Mouse (Mus musculus): Measurements from ENCODE around the gene Isyna1. TPM values are rescaled to one million over a fixed set of nuclear protein-coding genes. Genes with fewer than 3 reads are reported as not detected.

Isyna1 gene
- polyA plus RNA-seq, 1 experiment from 2014 or later = 86.0 TPM

GRCm38 (mm10) chr8:70609368-70609848 lies 15.2 kb downstream of the Isyna1 start:
- WGBS (ENCODE audit: insufficient replicate concordance) = under 1% methylated on average over 37 of the region's 39 CpGs
- peak; percentile 70 for ATAC-seq (replicated peaks; ENCODE audit: insufficient number of reproducible peaks, low FRiP score, low TSS enrichment)
- H3K27me3 ChIP-seq (ENCODE audit: control insufficient read depth, insufficient read depth, low read length) = no peaks in the 10 kb centered on the region
- peak overlapping the region; percentile 86 for H3K9ac ChIP-seq (ENCODE audit: low read depth, low read length)
- H3K4me3 ChIP-seq (ENCODE audit: low read depth, low read length) = peak overlapping the region; percentile 58
- no peaks in the 10 kb centered on the region for H3K36me3 ChIP-seq (ENCODE audit: control insufficient read depth, insufficient read depth, low read length)
- H3K4me1 ChIP-seq (ENCODE audit: control insufficient read depth, insufficient read depth, low read length) = peaks cover 24% of the 10 kb centered on the region
- H3K27ac ChIP-seq (ENCODE audit: low read depth, low read length) = peak overlapping the region; percentile 99
- H3K9me3 ChIP-seq (replicated peaks; ENCODE audit: control insufficient read depth, low read length) = no peaks in the 10 kb centered on the region
- peak overlapping the region; percentile 100 for H3K4me2 ChIP-seq

- H3K9me3 ChIP-seq (replicated peaks; ENCODE audit: control insufficient read depth, low read length) = no peaks in the 10 kb centered on the region
- H3K36me3 ChIP-seq (ENCODE audit: control insufficient read depth, insufficient read depth, low read length) = no peaks in the 10 kb centered on the region
- 1% methylated on average over 43 of the region's 45 CpGs for WGBS (ENCODE audit: insufficient replicate concordance)
- H3K9ac ChIP-seq (ENCODE audit: low read depth, low read length) = peak overlapping the region; percentile 86
- no peaks in the 10 kb centered on the region for H3K27me3 ChIP-seq (ENCODE audit: control insufficient read depth, insufficient read depth, low read length)
- H3K4me1 ChIP-seq (ENCODE audit: control insufficient read depth, insufficient read depth, low read length) = peaks cover 24% of the 10 kb centered on the region
- ATAC-seq (replicated peaks; ENCODE audit: insufficient number of reproducible peaks, low FRiP score, low TSS enrichment) = peak; percentile 62
- peak overlapping the region; percentile 99 for H3K27ac ChIP-seq (ENCODE audit: low read depth, low read length)
- peak overlapping the region; percentile 58 for H3K4me3 ChIP-seq (ENCODE audit: low read depth, low read length)
- peak overlapping the region; percentile 100 for H3K4me2 ChIP-seq
Measured at GRCm38 (mm10) chr8:70609849-70610795, 15.9 kb downstream of the Isyna1 start.

GRCm38 (mm10) chr8:70610796-70611771 lies 16.9 kb downstream of the Isyna1 start:
- no peaks in the 10 kb centered on the region for H3K9me3 ChIP-seq (replicated peaks; ENCODE audit: control insufficient read depth, low read length)
- H3K9ac ChIP-seq (ENCODE audit: low read depth, low read length) = peak overlapping the region; percentile 86
- H3K4me3 ChIP-seq (ENCODE audit: low read depth, low read length) = peak overlapping the region; percentile 58
- H3K27ac ChIP-seq (ENCODE audit: low read depth, low read length) = peak overlapping the region; percentile 99
- H3K4me2 ChIP-seq = peak overlapping the region; percentile 100
- WGBS (ENCODE audit: insufficient replicate concordance) = under 1% methylated on average over 54 of the region's 54 CpGs
- H3K4me1 ChIP-seq (ENCODE audit: control insufficient read depth, insufficient read depth, low read length) = peaks cover 21% of the 10 kb centered on the region
- no peak for ATAC-seq (replicated peaks; ENCODE audit: insufficient number of reproducible peaks, low FRiP score, low TSS enrichment)
- no peaks in the 10 kb centered on the region for H3K27me3 ChIP-seq (ENCODE audit: control insufficient read depth, insufficient read depth, low read length)
- no peaks in the 10 kb centered on the region for H3K36me3 ChIP-seq (ENCODE audit: control insufficient read depth, insufficient read depth, low read length)

- no peak for ATAC-seq (replicated peaks; ENCODE audit: insufficient number of reproducible peaks, low FRiP score, low TSS enrichment)
Measured at GRCm38 (mm10) chr8:70611849-70612248, 17.7 kb downstream of the Isyna1 start.

GRCm38 (mm10) chr8:70613763-70614162 lies 19.6 kb downstream of the Isyna1 start:
- Histone ChIP-seq H3K27me3 (ENCODE audit: control insufficient read depth, insufficient read depth, low read length) (peaks cover 4% of the 10 kb centered on the region; the same call in 1 of the 2 replicates), H3K4me3 (ENCODE audit: low read depth, low read length) (no peak overlapping the region), H3K4me1 (ENCODE audit: control insufficient read depth, insufficient read depth, low read length) (peaks cover 18% of the 10 kb centered on the region), H3K27ac (ENCODE audit: low read depth, low read length) (no peak overlapping the region), H3K4me2 (no peak overlapping the region), H3K9ac (ENCODE audit: low read depth, low read length) (no peak overlapping the region), H3K9me3 (replicated peaks; ENCODE audit: control insufficient read depth, low read length) (no peaks in the 10 kb centered on the region), H3K36me3 (ENCODE audit: control insufficient read depth, insufficient read depth, low read length) (no peaks in the 10 kb centered on the region)
- 28% methylated on average over 1 of the region's 1 CpGs for WGBS (ENCODE audit: insufficient replicate concordance)
- no peak for ATAC-seq (replicated peaks; ENCODE audit: insufficient number of reproducible peaks, low FRiP score, low TSS enrichment)

More at GRCm38 (mm10) chr8:70611849-70612248, 17.7 kb downstream of the Isyna1 start:
- Histone ChIP-seq H3K4me3 (ENCODE audit: low read depth, low read length) (peak overlapping the region; percentile 58), H3K9me3 (replicated peaks; ENCODE audit: control insufficient read depth, low read length) (no peaks in the 10 kb centered on the region), H3K36me3 (ENCODE audit: control insufficient read depth, insufficient read depth, low read length) (no peaks in the 10 kb centered on the region), H3K9ac (ENCODE audit: low read depth, low read length) (peak overlapping the region; percentile 73; the same call in 1 of the 2 replicates), H3K4me1 (ENCODE audit: control insufficient read depth, insufficient read depth, low read length) (peaks cover 21% of the 10 kb centered on the region), H3K27ac (ENCODE audit: low read depth, low read length) (peak overlapping the region; percentile 54; the same call in 1 of the 2 replicates), H3K4me2 (peak overlapping the region; percentile 100), H3K27me3 (ENCODE audit: control insufficient read depth, insufficient read depth, low read length) (no peaks in the 10 kb centered on the region)
- 2% methylated on average over 6 of the region's 6 CpGs for WGBS (ENCODE audit: insufficient replicate concordance)

- Histone ChIP-seq H3K27ac (ENCODE audit: low read depth, low read length) (no peak overlapping the region), H3K4me1 (ENCODE audit: control insufficient read depth, insufficient read depth, low read length) (peaks cover 16% of the 10 kb centered on the region), H3K9me3 (replicated peaks; ENCODE audit: control insufficient read depth, low read length) (no peaks in the 10 kb centered on the region), H3K4me2 (no peak overlapping the region), H3K27me3 (ENCODE audit: control insufficient read depth, insufficient read depth, low read length) (peaks cover 4% of the 10 kb centered on the region; the same call in 1 of the 2 replicates), H3K4me3 (ENCODE audit: low read depth, low read length) (no peak overlapping the region), H3K9ac (ENCODE audit: low read depth, low read length) (no peak overlapping the region), H3K36me3 (ENCODE audit: control insufficient read depth, insufficient read depth, low read length) (no peaks in the 10 kb centered on the region)
- no peak for ATAC-seq (replicated peaks; ENCODE audit: insufficient number of reproducible peaks, low FRiP score, low TSS enrichment)
- 76% methylated on average over 5 of the region's 5 CpGs for WGBS (ENCODE audit: insufficient replicate concordance)
Measured at GRCm38 (mm10) chr8:70614469-70614868, 20.3 kb downstream of the Isyna1 start.

GRCm38 (mm10) chr8:70615281-70615680 lies 21.1 kb downstream of the Isyna1 start:
- Histone ChIP-seq H3K27ac (ENCODE audit: low read depth, low read length) (no peak overlapping the region), H3K4me2 (no peak overlapping the region), H3K36me3 (ENCODE audit: control insufficient read depth, insufficient read depth, low read length) (no peaks in the 10 kb centered on the region), H3K9me3 (replicated peaks; ENCODE audit: control insufficient read depth, low read length) (no peaks in the 10 kb centered on the region), H3K4me3 (ENCODE audit: low read depth, low read length) (no peak overlapping the region), H3K4me1 (ENCODE audit: control insufficient read depth, insufficient read depth, low read length) (peaks cover 13% of the 10 kb centered on the region), H3K9ac (ENCODE audit: low read depth, low read length) (no peak overlapping the region), H3K27me3 (ENCODE audit: control insufficient read depth, insufficient read depth, low read length) (peaks cover 5% of the 10 kb centered on the region)
- 85% methylated on average over 8 of the region's 8 CpGs for WGBS (ENCODE audit: insufficient replicate concordance)
- no peak for ATAC-seq (replicated peaks; ENCODE audit: insufficient number of reproducible peaks, low FRiP score, low TSS enrichment)

GRCm38 (mm10) chr8:70615894-70616293 lies 21.7 kb downstream of the Isyna1 start, which contains the start of gene Lrrc25:
Lrrc25 (plus strand) TSS chr8:70616155.
- H3K9ac ChIP-seq (ENCODE audit: low read depth, low read length) = no peak within 1 kb of the TSS
- WGBS (ENCODE audit: insufficient replicate concordance) = 79% methylated on average over 3 of the region's 3 CpGs
- no peak for ATAC-seq (replicated peaks; ENCODE audit: insufficient number of reproducible peaks, low FRiP score, low TSS enrichment)
- H3K4me3 ChIP-seq (ENCODE audit: low read depth, low read length) = no peak within 1 kb of the TSS
- H3K27me3 ChIP-seq (ENCODE audit: control insufficient read depth, insufficient read depth, low read length) = peaks cover 10% of the 10 kb centered on the region
- H3K36me3 ChIP-seq (ENCODE audit: control insufficient read depth, insufficient read depth, low read length) = no peaks in the 10 kb centered on the region
- H3K9me3 ChIP-seq (replicated peaks; ENCODE audit: control insufficient read depth, low read length) = no peaks in the 10 kb centered on the region
- peaks cover 9% of the 10 kb centered on the region; the same call in 1 of the 2 replicates for H3K4me1 ChIP-seq (ENCODE audit: control insufficient read depth, insufficient read depth, low read length)
- H3K4me2 ChIP-seq = no peak within 1 kb of the TSS
- no peak within 1 kb of the TSS for H3K27ac ChIP-seq (ENCODE audit: low read depth, low read length)
